Mouse (Mus musculus) embryonic fibroblast, embryonic 13.5 days (primary cell): ENCODE data around the gene Arhgap8.

ENCODE experiments used
- CTCF ChIP-seq: IDR thresholded peaks from 2 replicates; pipeline ENCODE4 v1.5.1; 2011; ENCODE audit warnings: mild to moderate bottlenecking, control low read depth, low read length, moderate library complexity, borderline replicate concordance; ENCODE audit not compliant: insufficient read depth
- POLR2A ChIP-seq: IDR thresholded peaks from 2 replicates; pipeline ENCODE4 v1.6.1; 2011; ENCODE audit warnings: low read depth, mild to moderate bottlenecking, control low read depth, low read length, moderate library complexity

DNA sequence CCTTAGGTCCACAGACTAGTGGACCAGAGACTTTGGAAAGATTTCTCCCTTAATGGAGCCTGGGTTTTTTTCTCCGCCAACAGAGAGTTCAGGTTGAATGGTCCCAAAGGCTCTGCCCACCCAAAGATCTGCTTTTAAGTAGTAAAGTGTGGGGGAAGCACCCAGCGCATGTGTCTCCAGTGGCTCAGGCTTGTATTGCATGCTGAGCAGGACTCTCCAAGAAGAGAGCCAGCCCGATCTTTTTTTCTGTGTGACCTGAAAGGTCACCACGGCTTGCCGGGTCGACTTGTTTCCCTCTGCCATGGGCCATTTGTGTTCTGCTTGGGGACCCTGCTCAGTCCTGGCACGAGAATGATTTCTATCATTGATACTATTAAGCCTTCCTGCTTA lies 43.6 kb downstream of the Arhgap8 start:
- TF ChIP-seq CTCF (no peak), POLR2A (no peak)
